Mouse (Mus musculus): ENCODE results near the gene Mindy1. TPM values are rescaled to one million over a fixed set of nuclear protein-coding genes. Genes with fewer than 3 reads are reported as not detected.

Gene Mindy1
- polyA plus RNA-seq (2014; fragmentation: Illumina TruSeq; extraction: RNeasy Lipid Tissue Mini Kit (QIAGEN cat#74804); ENCODE audit: low read depth, low replicate concordance): 110 TPM

DNA sequence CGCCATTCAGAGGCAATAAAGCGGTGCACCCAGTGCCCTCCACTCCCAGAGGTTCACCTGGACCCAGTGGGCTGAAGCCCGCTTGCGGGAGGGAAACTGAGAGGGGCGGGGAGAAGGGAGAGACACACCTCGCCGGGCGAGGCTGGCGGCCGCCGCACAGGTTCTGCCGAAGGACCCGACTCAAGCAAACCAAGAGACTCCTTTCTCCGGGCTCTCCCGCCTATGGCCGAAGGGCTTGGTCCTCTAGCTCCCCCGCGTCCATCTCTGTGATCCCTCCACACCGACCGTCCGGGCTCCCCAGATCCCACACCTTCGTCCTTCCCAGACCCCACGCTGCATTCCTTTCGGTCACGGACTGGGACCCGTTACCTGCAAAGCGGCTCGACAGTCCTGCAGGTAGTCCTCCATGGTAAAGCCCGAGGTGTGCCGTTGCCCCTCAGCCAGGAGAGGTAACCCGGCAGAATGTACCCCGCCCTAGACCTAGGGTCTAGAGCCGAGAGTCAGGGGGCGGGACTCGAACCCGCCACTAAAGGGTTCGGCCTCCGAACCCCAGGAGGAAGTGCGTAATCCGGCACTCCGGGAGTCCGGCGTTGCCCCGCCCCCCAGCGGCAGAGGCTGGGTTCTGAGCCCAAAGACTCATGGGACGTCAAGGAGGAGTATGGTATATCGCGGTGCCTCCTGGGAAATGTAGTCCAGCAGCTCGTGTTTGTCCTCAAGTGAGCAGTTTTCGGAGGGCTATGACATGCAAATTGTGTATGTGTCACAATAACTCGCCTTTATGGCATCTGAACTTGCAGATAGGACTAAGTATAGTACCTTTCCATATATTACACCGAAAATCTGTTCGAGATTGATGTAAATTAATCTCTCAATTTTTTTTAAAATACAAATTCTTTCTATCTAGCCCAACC is at the start of gene Mindy1, which contains the start of gene Prune1:
Mindy1 (plus strand) TSS at position 130 of the 911 bp plus-strand sequence.
Prune1 (minus strand) TSS at position 861 of the 911 bp plus-strand sequence.

GRCm38 (mm10) chr3:95241498-95241897 is 39.6 kb upstream of the Mindy1 start, which contains the start of gene Gm128:
Gene Gm128, minus strand, starts transcription at chr3:95241598.

DNA sequence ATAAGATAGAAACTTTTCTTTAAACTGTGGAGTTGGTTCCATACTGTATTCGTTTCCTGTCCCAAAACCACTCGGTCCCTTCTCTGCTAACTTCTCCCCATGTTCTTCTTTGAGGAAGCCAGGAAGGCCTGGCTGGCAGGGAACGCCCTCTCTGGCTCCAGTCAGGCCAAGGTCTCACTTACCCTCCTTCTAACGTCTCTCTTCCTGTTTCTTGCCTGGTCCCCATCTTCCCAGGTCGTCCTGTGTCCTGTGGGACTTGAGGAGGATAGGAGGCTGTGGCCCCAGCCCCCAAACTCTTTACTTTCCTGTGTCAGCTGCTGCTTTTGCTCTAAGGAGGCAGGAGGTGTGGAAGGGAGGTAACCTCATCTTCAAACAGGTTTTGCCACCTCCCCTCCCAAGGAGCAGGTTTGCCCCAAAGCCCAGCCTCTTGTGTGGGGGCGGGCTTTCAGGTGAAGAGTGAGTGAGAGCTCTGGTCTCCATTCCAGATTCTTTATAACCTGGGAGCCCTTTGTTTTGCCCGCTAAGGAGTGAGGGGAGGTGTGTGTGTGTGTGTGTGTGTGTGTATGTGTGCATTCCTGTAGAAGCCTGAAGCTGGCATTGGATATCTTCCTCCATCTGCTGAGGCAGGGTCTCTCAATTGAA is 30.2 kb upstream of the Mindy1 start, which contains the start of gene Bnipl:
Bnipl (minus strand) TSS at position 411 of the 642 bp plus-strand sequence.

DNA sequence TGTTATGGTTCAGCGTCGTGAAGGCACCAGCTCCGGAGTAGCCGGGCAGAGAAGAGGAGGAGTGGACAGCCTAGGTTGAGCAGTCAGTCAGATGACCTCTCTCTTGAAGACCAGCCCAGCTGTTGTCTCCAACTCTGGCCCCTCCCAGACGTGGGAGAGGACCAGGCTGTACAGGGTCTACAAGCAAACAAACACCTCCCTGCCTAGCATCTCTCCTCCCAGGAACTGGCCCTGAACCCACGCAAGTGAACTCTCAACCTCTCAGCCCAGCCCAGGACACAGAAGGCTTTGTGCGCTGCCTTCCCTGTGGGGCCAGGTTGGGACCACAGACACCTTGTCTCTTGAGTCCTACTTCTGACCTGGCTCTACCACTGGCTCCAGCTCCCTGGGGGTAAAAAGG is 26.0 kb downstream of the Mindy1 start, which contains the start of gene Anxa9:
Anxa9 (minus strand) TSS at position 77 of the 400 bp plus-strand sequence.

DNA sequence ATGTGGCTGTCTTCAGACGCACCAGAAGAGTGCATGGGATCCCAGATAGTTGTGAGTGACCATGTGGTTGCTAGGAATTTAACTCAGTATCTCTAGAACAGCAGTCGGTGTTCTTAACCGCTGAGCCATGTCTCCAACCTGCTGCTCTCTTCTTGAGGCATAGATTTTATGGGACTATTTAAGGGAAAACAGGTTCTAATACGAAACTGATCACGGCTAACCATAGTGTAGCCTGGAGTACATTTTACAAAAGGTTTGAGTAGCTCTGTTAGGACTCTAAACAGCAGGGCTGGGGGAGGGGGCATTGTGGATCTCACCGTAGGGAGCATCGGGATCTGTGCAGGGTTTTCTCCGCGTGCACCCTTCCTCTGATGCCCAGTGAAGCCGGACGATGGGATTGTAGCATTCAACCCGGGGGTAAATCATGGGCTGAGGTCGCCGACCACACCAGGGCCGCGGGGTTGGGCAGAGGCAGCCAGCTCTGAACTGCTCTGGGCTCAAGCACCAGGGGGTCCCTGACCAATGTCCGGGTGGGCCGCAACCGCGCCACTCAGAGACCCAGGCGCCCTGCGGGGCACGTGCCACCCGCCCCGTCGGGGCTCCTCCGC is 33.4 kb downstream of the Mindy1 start, which contains the start of gene Cers2:
Cers2 (plus strand) TSS at position 306 of the 608 bp plus-strand sequence.

Other genes with a start within 250 kb of the Mindy1 start
- 14.5 TPM for gene Psmd4, start 238.7 kb upstream of the Mindy1 start, polyA plus RNA-seq (2014; fragmentation: Illumina TruSeq; extraction: RNeasy Lipid Tissue Mini Kit (QIAGEN cat#74804); ENCODE audit: low read depth, low replicate concordance)
- 5.5 TPM for gene Pip5k1a, start 174.4 kb upstream of the Mindy1 start, polyA plus RNA-seq (2014; fragmentation: Illumina TruSeq; extraction: RNeasy Lipid Tissue Mini Kit (QIAGEN cat#74804); ENCODE audit: low read depth, low replicate concordance)
- gene Vps72, start 170.3 kb upstream of the Mindy1 start, polyA plus RNA-seq (2014; fragmentation: Illumina TruSeq; extraction: RNeasy Lipid Tissue Mini Kit (QIAGEN cat#74804); ENCODE audit: low read depth, low replicate concordance): 4.8 TPM
- not detected for gene Tmod4, start 156.9 kb upstream of the Mindy1 start, polyA plus RNA-seq (2014; fragmentation: Illumina TruSeq; extraction: RNeasy Lipid Tissue Mini Kit (QIAGEN cat#74804); ENCODE audit: low read depth, low replicate concordance)
- gene Scnm1, start 147.3 kb upstream of the Mindy1 start, polyA plus RNA-seq (2014; fragmentation: Illumina TruSeq; extraction: RNeasy Lipid Tissue Mini Kit (QIAGEN cat#74804); ENCODE audit: low read depth, low replicate concordance): 11.2 TPM
- gene Lysmd1, start 147.3 kb upstream of the Mindy1 start, polyA plus RNA-seq (2014; fragmentation: Illumina TruSeq; extraction: RNeasy Lipid Tissue Mini Kit (QIAGEN cat#74804); ENCODE audit: low read depth, low replicate concordance): 2.8 TPM
- not detected for gene Tnfaip8l2, start 139.0 kb upstream of the Mindy1 start, polyA plus RNA-seq (2014; fragmentation: Illumina TruSeq; extraction: RNeasy Lipid Tissue Mini Kit (QIAGEN cat#74804); ENCODE audit: low read depth, low replicate concordance)
- gene Sema6c, start 120.9 kb upstream of the Mindy1 start, polyA plus RNA-seq (2014; fragmentation: Illumina TruSeq; extraction: RNeasy Lipid Tissue Mini Kit (QIAGEN cat#74804); ENCODE audit: low read depth, low replicate concordance): 0.32 TPM
- 11.3 TPM for gene Gabpb2, start 63.4 kb upstream of the Mindy1 start, polyA plus RNA-seq (2014; fragmentation: Illumina TruSeq; extraction: RNeasy Lipid Tissue Mini Kit (QIAGEN cat#74804); ENCODE audit: low read depth, low replicate concordance)
- 5.0 TPM for gene Cdc42se1, start 52.6 kb upstream of the Mindy1 start, polyA plus RNA-seq (2014; fragmentation: Illumina TruSeq; extraction: RNeasy Lipid Tissue Mini Kit (QIAGEN cat#74804); ENCODE audit: low read depth, low replicate concordance)
- gene Mllt11, start 49.2 kb upstream of the Mindy1 start, polyA plus RNA-seq (2014; fragmentation: Illumina TruSeq; extraction: RNeasy Lipid Tissue Mini Kit (QIAGEN cat#74804); ENCODE audit: low read depth, low replicate concordance): 2.3 TPM
- not detected for gene Gm128, start 39.7 kb upstream of the Mindy1 start, polyA plus RNA-seq (2014; fragmentation: Illumina TruSeq; extraction: RNeasy Lipid Tissue Mini Kit (QIAGEN cat#74804); ENCODE audit: low read depth, low replicate concordance)
- gene Bnipl, start 30.2 kb upstream of the Mindy1 start, polyA plus RNA-seq (2014; fragmentation: Illumina TruSeq; extraction: RNeasy Lipid Tissue Mini Kit (QIAGEN cat#74804); ENCODE audit: low read depth, low replicate concordance): not detected
- 5.4 TPM for gene Prune1, start 731 bp downstream of the Mindy1 start, polyA plus RNA-seq (2014; fragmentation: Illumina TruSeq; extraction: RNeasy Lipid Tissue Mini Kit (QIAGEN cat#74804); ENCODE audit: low read depth, low replicate concordance)
- 0.26 TPM for gene Anxa9, start 25.8 kb downstream of the Mindy1 start, polyA plus RNA-seq (2014; fragmentation: Illumina TruSeq; extraction: RNeasy Lipid Tissue Mini Kit (QIAGEN cat#74804); ENCODE audit: low read depth, low replicate concordance)
- 417 TPM for gene Cers2, start 33.4 kb downstream of the Mindy1 start, polyA plus RNA-seq (2014; fragmentation: Illumina TruSeq; extraction: RNeasy Lipid Tissue Mini Kit (QIAGEN cat#74804); ENCODE audit: low read depth, low replicate concordance)
- gene Setdb1, start 75.9 kb downstream of the Mindy1 start, polyA plus RNA-seq (2014; fragmentation: Illumina TruSeq; extraction: RNeasy Lipid Tissue Mini Kit (QIAGEN cat#74804); ENCODE audit: low read depth, low replicate concordance): 9.3 TPM
- gene 4930558C23Rik, start 121.5 kb downstream of the Mindy1 start, polyA plus RNA-seq (2014; fragmentation: Illumina TruSeq; extraction: RNeasy Lipid Tissue Mini Kit (QIAGEN cat#74804); ENCODE audit: low read depth, low replicate concordance): not detected
- gene Arnt, start 153.0 kb downstream of the Mindy1 start, polyA plus RNA-seq (2014; fragmentation: Illumina TruSeq; extraction: RNeasy Lipid Tissue Mini Kit (QIAGEN cat#74804); ENCODE audit: low read depth, low replicate concordance): 23.7 TPM
- 0.34 TPM for gene Ctsk, start 217.9 kb downstream of the Mindy1 start, polyA plus RNA-seq (2014; fragmentation: Illumina TruSeq; extraction: RNeasy Lipid Tissue Mini Kit (QIAGEN cat#74804); ENCODE audit: low read depth, low replicate concordance)
- 61.6 TPM for gene Ctss, start 245.4 kb downstream of the Mindy1 start, polyA plus RNA-seq (2014; fragmentation: Illumina TruSeq; extraction: RNeasy Lipid Tissue Mini Kit (QIAGEN cat#74804); ENCODE audit: low read depth, low replicate concordance)

Measured in liver, adult 10 weeks (tissue).